Mouse (Mus musculus): Measurements from ENCODE around the gene Abca13.

Gene Abca13

GRCm38 (mm10) chr11:9666648-9667255, 475.0 kb downstream of the Abca13 start:
- DNase-seq (ENCODE audit: low read depth, low spot score) = no peak

GRCm38 (mm10) chr11:9669430-9669829, 477.7 kb downstream of the Abca13 start:
- no peak for DNase-seq (ENCODE audit: low read depth, low spot score)

- DNase-seq (ENCODE audit: low read depth, low spot score) = no peak
Observed at GRCm38 (mm10) chr11:9684952-9685351, 493.2 kb downstream of the Abca13 start.

GRCm38 (mm10) chr11:9705190-9705589, 513.4 kb downstream of the Abca13 start:
- DNase-seq (ENCODE audit: low read depth, low spot score) = no peak

- DNase-seq (ENCODE audit: low read depth, low spot score) = no peak
Observed at GRCm38 (mm10) chr11:9727810-9728490, 536.2 kb downstream of the Abca13 start.

GRCm38 (mm10) chr11:9731300-9731699, 539.6 kb downstream of the Abca13 start:
- no peak for DNase-seq (ENCODE audit: low read depth, low spot score)

Data from CD4-positive helper T cell, adult 2 months (primary cell).